In the genomic region with DNA sequence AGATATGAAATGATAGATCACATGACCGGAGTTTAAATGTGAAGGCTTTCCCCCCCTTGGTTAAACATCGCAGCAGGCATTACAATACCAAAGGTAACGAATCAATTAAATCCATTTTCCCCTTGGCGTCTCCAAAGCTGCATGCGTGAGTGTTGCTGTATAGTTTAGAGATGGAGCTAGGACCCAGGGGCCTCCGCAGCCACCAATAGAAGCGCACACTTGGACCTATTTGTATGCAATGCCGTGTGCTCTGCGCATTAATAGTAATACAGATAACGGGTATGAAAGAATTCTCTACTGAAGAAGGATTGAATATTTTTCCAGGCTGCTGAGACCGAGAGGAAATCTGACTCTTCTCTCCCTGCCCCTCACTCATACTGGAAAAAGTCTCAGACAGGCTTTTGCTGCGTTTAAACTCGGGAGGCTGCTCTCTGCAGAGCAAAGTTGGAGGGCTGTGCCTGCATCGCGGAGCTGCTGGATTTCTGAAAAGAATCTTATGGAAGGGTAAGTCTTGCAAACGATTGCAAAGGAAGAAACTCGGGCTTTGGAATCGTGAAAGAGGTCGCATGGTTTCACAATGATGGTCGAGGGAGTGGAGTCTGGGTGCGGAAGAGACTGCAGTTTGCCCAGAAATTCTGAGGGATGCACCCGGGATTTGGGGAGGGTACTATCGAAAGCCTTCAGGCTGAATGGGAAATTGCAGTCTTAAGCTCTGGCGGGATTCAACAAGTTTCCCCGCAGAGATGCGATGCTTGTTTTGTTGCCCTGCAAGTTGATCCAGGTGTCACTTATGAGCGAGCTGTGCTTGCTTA, we compare ENCODE assay signal across 8 mouse cellular contexts.
DNase-seq lines count a peak whose midpoint lies in the region; ATAC-seq lines count a peak whose summit lies in the region.

No protein-coding gene starts in this region.

- peak overlapping the region; percentile 95 for H3K4me2 ChIP-seq in heart, embryonic 16.5 days (ENCODE audit: low read depth, low read length)
- H3K4me2 ChIP-seq in hindbrain, embryonic 12.5 days (replicated peaks) = peak overlapping the region; percentile 78
- H3K4me2 ChIP-seq in stomach, embryonic 16.5 days (ENCODE audit: low read depth, low read length) = peak overlapping the region; percentile 67

- 4% methylated on average over 27 of the region's 27 CpGs for WGBS in heart, embryonic 16.5 days
- WGBS in hindbrain, embryonic 12.5 days = 2% methylated on average over 27 of the region's 27 CpGs
- 2% methylated on average over 27 of the region's 27 CpGs for WGBS in stomach, embryonic 16.5 days

- H3K27me3 ChIP-seq in heart, embryonic 16.5 days (ENCODE audit: control insufficient read depth, insufficient read depth, low read length) = peaks cover 17% of the 10 kb centered on the region
- no peaks in the 10 kb centered on the region for H3K27me3 ChIP-seq in hindbrain, embryonic 12.5 days
- peaks cover 3% of the 10 kb centered on the region; the same call in 1 of the 2 replicates for H3K27me3 ChIP-seq in stomach, embryonic 16.5 days (ENCODE audit: control insufficient read depth, insufficient read depth, low read length)

- peaks cover 12% of the 10 kb centered on the region for H3K4me1 ChIP-seq in heart, embryonic 16.5 days (ENCODE audit: control insufficient read depth, insufficient read depth, low read length)
- H3K4me1 ChIP-seq in hindbrain, embryonic 12.5 days = peaks cover 15% of the 10 kb centered on the region; the same call in 1 of the 2 replicates
- H3K4me1 ChIP-seq in stomach, embryonic 16.5 days (ENCODE audit: control insufficient read depth, insufficient read depth, low read length) = peaks cover 3% of the 10 kb centered on the region; the same call in 1 of the 2 replicates

- H3K9ac ChIP-seq in heart, embryonic 16.5 days (ENCODE audit: low read length) = no peak overlapping the region; the same call in 1 of the 2 replicates
- H3K9ac ChIP-seq in hindbrain, embryonic 12.5 days = peak overlapping the region; percentile 72
- peak overlapping the region; percentile 30 for H3K9ac ChIP-seq in stomach, embryonic 16.5 days (ENCODE audit: low read length)

- no peak for DNase-seq in heart, adult 8-10 months (ENCODE audit: low spot score)
- DNase-seq in embryo, embryonic 10.5 days (ENCODE audit: low spot score) = peak; percentile 78
- peak; percentile 68 for DNase-seq in mesoderm, embryonic 11.5 days (ENCODE audit: low read depth, low spot score)
- DNase-seq in urinary bladder, postnatal 36 days (ENCODE audit: low spot score in 2 of 2) = no peak
- DNase-seq in B cell, adult 2 months = no peak

- no peaks in the 10 kb centered on the region for H3K9me3 ChIP-seq in heart, embryonic 16.5 days (replicated peaks; ENCODE audit: control insufficient read depth, low read length)
- no peaks in the 10 kb centered on the region for H3K9me3 ChIP-seq in hindbrain, embryonic 12.5 days (replicated peaks)
- H3K9me3 ChIP-seq in stomach, embryonic 16.5 days (replicated peaks; ENCODE audit: control insufficient read depth, low read length) = no peaks in the 10 kb centered on the region

- H3K27ac ChIP-seq in heart, embryonic 16.5 days (ENCODE audit: low read length) = no peak overlapping the region
- peak overlapping the region; percentile 85 for H3K27ac ChIP-seq in hindbrain, embryonic 12.5 days
- no peak overlapping the region for H3K27ac ChIP-seq in stomach, embryonic 16.5 days (ENCODE audit: low read length)

- ATAC-seq in heart, embryonic 16.5 days (replicated peaks; ENCODE audit: extremely low read depth, insufficient read depth, low FRiP score) = 0 out of 2 replicates have a peak, but pooled peaks have one; percentile 52
- ATAC-seq in hindbrain, embryonic 12.5 days (ENCODE audit: low FRiP score) = peak; percentile 89
- no peak for ATAC-seq in stomach, embryonic 16.5 days (ENCODE audit: insufficient read depth, low FRiP score)

- peak overlapping the region; percentile 60 for H3K4me3 ChIP-seq in heart, embryonic 16.5 days (ENCODE audit: low read length)
- H3K4me3 ChIP-seq in hindbrain, embryonic 12.5 days = peak overlapping the region; percentile 53
- H3K4me3 ChIP-seq in stomach, embryonic 16.5 days (replicated peaks; ENCODE audit: low read length) = peak overlapping the region; percentile 47

- no peaks in the 10 kb centered on the region for H3K36me3 ChIP-seq in heart, embryonic 16.5 days (ENCODE audit: control insufficient read depth, insufficient read depth)
- no peaks in the 10 kb centered on the region for H3K36me3 ChIP-seq in hindbrain, embryonic 12.5 days
- no peaks in the 10 kb centered on the region for H3K36me3 ChIP-seq in stomach, embryonic 16.5 days (ENCODE audit: control insufficient read depth, insufficient read depth, low read length)

Comparison
In these comparisons a context has a peak if more than half of its experiments do, and no peak if none do; other contexts are left out.
1. DNase-seq: peak in embryo, embryonic 10.5 days (single experiment) and mesoderm, embryonic 11.5 days (single experiment); none in heart, adult 8-10 months (single experiment), urinary bladder, postnatal 36 days (0 of 2) and B cell, adult 2 months (0 of 2).
2. Peak in every context shown above with its lines, with median percentiles within 50 percentile points of each other: H3K4me2 ChIP-seq and H3K4me3 ChIP-seq.